Mouse (Mus musculus): ENCODE results near the gene Rere.
"Not testable (repeated sequence)": the region's sequence is repeated elsewhere in the genome, so short reads cannot be mapped to it uniquely, and the experiment has no call there.

Gene Rere

DNA sequence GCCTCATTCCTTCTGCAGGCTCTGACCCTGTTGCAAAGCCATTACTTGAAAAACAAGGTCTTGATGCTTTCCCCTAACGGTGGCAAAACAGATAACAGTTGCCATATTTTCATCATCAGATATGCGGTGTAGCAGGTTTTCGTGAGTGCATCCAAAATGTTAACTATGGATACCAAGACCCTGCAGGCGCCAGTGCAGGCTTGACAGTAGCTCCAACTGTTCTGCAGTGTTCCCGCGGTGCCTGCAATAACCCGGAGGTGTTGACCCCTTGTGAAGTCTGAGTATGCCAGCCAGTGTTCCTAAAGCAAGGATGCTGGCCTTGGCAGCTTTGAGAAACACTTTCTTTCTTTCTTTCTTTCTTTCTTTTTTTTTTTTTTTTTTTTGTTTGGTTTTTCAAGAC is 26.3 kb upstream of the Rere start:
- DNase-seq, result no peak

DNA sequence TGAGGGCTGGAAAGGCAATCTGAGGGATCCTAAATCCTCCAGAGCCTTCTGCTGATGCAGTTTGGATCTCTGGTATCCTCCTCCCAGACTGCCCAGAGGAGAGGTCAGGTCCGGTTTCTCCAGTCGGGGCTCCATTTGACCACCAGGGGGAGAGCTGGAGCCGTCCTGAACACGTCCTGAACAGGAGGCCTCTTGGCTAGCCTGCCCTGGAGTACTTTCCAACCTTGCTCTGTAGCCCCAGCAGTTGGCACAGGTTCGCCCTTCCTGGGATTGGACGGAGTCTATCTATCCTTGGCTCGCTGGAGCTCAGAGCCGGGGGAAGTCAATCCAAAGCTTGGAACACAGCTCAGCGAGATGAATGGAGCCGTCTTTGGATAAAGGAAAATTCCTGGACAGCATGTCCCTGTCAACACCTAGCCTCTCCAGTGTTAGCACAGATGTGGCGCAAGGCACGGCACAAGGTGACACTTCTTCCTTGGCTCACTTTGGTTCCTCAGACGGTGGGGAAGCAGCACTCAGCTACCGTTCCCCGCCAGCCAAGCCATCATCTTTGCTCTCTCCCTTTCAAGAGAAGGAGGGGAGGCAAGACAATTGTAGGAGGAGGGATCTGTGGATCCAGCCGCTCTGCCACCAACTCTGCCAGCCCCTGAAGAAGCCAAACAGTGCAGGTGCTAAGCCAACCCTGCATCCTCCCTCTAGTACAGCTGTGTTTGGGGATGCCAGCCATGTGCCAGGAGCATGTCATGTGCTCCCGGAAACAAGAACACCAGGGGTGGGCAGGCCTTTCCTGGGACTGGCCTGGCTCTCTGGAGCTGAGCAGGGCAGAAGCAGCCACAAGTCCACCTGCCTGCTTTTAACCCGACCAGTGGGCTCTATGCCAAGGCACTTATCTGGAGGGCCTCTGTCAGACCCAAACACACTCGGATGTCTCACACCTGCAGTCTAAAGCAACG is 23.9 kb upstream of the Rere start:
- peak; percentile 94 for DNase-seq

DNA sequence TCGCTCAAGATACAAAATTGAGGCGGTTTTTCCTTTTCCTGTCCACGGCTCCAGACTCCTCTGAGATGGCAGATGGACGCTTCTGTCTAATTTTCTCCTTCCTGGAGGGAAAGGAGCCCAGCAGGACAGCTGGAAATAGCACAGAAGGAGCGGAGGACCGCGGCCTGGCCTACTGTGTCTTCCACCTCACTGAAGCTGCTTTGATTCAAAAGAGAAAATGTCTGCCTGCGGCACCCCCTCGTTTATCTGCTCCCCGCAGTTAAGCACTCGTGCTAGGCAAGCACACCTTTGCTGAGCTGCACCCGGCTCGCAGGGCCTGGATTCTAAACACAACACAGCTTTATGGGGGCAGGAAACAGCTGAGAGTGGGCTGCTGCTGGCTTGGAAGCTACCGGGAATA is 23.1 kb upstream of the Rere start:
- DNase-seq, result no peak

DNA sequence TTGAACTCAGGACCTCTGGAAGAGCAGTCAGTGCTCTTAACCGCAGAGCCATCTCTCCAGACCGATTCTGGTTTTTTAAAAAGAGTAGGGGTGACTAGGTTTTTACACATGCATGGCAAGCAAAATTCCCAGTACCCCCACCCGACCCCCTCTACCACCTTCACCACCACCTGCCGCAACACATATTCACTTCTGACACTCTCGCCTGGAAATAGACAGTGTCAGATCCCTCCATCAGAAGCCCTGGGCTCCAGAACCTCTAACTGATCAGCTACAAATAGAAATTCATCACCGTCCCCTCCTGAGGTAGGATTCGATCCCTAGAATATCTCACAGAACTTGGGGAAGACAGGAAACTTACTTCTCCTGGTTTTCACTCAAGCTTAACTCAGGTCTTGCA is 21.9 kb upstream of the Rere start:
- no peak for DNase-seq

DNA sequence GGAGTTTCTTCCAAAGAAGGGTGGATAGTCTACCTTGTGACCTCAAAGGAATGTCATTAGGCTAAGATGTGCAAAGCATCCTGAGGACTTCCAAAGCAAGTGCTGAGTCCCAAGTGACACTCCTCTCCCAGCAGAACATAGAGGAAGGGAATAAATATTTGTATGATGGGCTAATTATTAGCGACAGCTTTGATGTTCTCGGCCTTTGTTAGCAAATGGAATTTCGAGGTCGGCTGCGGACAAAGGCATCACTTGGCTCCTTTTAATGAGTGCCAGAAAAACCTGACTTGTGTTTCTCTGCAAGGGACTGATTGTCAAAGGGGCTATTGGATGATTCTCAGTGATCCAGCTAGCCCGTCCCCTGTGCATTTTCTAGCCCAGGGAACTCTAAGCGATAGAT is 21.3 kb upstream of the Rere start:
- no peak for DNase-seq

DNA sequence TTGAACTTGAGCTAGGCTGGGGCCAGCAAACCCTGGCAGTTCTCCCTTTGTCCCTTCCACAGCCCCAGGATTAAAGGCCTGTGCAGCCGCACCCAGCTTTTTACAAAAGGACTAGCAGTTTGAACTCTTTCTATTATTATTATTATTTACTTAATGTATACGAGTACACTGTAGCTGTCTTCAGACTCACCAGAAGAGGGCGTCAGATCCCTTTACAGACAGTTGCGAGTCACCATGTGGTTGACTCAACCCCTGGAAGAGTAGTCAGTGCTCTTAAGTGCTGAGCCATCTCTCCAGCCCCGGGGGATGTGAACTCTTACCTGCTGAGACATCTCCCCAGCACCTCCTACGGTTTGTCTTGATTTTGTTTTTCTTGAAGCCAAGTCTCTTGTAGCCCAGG is 20.7 kb upstream of the Rere start:
- DNase-seq, result no peak

DNA sequence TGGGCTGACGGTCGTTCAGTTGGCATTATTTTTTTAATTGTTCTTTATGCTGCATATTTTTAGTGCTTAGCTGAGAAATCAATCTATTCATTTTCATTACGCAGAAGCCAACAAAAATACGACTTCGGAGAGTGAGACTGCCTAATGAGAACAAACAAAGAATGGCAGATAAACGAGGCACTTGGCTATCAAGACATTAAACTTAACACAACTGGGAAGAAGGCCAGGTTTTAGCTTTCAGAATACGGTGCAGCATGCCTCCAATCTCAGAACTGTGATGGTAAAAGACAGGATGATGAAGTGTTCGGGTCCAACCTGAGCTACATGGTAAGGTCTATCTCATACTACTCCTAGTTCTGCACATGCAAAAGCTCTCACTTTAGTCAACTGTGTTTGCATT is 19.1 kb upstream of the Rere start:
- DNase-seq, result no peak

DNA sequence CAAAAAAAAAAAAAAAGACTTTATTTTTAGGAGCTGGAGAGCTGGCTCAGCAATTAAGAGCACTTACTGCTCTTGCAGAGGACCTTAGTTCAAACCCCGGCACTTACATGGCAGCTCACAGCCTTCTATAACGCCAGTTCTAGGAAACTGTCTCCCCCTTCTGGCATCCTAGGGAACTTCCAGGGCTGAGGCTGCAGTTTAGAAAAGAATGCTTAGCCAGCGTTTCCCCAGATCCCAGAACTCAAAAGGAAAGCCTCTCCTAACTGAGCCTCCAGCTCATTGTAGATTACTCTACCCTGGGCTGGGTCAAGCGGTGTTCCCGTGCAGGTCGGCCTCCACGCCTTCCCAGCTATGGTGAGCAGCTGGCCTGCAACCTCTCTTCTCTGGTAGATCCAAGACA is 16.5 kb upstream of the Rere start:
- peak; percentile 58 for DNase-seq

DNA sequence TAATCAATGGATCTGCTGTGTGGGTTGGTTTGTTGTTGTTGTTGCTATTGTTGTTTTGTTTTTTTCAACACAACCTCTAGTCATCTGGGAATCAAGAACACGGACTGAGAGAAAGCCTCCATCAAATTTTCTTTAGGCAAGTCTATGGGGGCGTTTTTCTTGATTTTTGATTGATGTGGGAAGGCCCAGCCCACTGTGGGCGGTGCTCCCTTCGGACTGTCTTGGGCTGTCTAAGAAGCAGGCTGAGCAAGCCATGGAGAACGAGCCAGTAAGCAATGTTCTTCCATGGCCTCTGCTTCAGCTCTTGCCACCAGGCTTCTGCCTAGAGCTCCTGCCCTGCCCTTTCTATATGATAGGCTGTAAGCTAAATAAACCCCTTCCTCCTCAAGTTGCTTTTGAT is 16.0 kb upstream of the Rere start:
- no peak for DNase-seq

DNA sequence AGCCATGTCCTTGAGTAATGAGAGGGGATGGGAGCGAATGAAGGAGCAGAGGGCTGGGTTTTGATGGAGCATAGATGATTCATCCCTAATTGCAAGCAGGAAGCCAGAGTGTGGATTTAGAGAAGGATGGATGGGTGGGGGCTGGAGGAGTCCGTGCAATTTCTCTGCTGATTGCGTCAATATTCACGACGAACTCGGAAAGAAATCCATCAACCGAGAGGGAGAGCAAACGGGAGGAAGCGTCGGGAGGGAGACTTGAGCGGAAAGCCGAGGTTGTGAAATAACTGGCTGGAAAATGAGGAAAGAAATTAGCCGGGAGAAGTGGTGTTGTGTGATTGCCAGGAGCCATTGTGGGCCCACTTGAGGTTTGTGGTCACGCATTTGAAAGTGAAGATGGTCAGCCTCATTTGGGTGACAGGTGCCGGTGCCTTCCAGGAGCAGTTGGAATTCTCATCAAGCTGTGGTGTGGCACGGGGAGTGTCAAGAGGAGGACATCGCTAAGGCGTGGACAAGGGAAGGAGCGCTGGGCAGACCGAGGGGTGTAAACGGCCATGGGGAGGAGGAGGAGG is 14.7 kb upstream of the Rere start:
- no peak for DNase-seq

DNA sequence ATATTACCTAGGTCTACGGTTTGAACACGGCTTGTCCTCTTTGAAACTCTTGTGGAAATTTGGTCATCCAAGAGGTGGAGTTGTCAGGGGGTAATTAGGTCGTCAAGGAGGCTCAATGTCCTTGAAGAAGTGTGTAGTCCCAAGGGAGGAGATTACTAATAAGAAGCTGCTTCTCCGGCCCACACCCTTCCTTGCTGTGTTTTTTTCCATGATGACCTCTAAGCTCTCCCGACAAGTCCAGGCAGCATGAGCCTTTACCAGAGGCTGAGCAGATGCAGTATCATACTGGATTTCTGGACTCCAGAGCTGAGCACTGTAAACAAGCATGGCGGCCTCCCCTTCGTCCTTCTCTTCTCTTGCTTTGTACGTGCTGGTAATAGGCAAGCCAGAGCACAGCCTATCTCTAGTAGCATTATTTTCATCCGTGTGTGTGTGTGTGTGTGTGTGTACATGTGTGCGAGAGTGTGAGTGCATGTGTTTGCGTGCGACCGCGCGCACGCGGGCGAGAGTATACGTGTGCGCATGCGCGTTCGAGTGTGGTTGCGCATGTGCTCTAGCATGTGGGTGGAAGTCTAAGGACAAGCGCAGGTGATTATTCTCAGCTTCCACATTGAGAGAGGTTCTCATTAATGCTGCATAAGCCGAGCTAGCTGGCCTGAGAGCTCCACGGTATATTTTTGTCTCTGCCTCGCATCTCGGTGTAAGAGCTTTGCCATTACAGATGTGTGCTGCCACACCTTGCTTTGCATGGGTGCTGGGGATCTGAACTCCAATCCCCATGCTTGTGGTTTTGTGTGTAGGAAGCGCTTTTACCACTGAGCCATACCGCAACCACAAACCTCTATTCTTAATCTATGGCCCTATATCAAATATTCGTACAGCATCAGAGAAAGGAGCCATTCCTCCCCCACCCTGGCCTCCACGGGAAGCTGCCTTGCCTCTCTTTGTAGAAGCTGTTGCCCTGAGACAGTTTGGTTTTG is 12.5 kb upstream of the Rere start:
- no peak for DNase-seq

DNA sequence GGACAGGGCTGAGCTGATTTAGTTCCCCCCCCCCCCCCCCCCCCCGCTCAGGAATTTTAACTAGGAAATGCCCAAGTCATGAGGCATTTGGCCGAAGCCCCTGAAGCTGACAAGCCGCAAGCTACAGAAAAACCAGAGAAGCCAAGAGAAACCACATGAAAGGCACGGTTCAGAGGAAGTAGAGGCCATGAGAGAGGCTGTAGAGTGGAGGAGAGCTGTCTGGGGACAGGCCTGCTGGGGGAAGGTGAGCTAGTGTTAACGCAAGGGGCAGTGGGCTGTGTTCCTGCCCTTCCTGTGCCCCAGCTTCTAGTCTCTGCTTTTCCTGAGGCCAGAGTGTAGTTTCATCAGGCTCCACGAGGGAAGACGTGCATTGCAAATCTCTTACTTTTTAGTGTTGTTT is 11.8 kb upstream of the Rere start:
- DNase-seq, result peak; percentile 43

DNA sequence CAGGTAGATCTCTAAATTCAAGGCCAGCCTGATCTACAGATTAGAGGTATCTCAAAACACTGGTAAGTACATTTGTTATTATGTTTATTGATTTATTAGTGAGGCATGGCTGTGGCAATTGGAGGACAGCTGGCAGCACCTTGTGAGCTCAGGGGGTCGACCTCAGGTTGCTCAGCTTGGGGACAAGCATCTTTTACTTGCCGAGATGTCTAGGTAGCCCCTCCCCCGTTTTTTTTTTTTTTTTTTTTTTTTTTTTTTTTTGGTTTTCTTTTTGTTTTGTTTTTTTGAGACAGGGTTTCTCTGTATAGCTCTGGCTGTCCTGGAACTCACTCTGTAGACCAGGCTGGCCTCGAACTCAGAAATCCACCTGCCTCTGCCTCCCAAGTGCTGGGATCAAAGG is 10.7 kb upstream of the Rere start:
- DNase-seq, result not testable (repeated sequence)

DNA sequence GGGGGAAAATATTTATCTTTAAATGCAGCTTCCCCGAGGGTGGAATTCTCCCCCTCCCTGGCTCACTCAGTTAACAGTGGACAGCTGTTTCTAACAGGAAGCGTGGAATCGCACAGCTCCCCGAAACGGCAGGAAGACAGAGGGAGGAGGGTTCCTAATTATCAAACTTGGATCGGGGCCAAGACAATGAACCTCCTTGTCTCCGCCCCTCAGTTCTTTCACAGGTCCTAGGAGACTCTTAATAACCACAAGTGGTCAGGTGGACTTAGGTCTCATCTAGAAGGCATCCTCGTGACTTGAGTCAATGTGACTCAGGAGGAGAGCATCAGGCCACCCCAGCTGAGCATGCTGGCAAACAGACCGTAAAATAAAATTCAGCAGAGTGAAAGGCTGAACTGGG is 8.7 kb upstream of the Rere start:
- DNase-seq, result peak; percentile 79

DNA sequence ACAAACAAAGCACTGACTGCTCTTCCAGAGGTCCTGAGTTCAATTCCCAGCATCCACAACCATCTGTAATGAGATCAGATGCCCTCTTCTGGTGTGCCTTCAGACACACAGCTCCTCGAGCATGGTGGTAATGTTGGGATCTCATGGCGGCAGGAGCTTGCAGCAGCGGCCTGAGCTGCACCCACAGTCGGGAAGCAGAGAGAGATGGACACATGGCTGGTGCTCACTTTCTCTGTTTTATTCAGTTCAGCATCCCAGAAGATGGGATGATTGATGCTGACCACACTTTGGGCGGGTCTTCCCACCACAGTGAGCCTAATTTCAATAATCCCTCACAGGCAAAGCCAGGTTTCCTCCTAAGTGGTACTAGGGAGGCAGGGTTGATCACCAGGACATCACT is 5.9 kb upstream of the Rere start:
- no peak for DNase-seq

DNA sequence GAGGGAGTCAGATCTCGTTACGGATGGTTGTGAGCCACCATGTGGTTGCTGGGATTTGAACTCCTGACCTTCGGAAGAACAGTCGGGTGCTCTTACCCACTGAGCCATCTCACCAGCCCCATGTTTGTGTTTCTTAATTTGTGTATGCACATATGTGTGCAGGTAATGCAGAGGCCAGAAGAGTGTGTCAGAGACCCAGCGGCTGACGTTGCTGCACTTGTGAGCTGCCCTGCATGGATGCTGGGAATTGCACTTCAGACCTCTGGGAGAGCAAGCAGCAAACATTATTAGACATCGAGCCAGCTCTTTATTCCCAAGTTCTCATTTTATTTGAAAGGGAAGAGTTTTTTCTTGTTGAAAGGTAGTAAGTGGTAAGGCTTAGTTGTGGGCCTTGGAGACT is 2.1 kb upstream of the Rere start:
- DNase-seq, result not testable (repeated sequence)

DNA sequence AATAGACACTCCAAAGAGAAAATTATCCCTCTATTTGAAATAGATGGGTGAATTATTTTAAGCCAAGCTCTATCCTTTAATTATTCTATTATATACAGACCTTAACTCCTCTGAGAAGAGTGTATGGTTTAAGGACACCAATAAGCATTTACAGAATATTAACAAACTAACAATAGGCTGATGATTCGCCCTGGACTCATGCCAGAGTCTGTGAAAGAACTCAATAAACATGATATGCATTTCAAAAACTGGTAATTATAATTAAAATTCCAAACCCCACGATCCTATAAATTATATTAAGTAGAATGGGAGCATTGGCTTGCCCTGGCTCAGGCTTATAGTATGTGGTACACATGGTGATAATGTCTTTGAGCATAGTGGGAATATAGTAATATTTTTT is 1.4 kb upstream of the Rere start:
- DNase-seq, result no peak

DNA sequence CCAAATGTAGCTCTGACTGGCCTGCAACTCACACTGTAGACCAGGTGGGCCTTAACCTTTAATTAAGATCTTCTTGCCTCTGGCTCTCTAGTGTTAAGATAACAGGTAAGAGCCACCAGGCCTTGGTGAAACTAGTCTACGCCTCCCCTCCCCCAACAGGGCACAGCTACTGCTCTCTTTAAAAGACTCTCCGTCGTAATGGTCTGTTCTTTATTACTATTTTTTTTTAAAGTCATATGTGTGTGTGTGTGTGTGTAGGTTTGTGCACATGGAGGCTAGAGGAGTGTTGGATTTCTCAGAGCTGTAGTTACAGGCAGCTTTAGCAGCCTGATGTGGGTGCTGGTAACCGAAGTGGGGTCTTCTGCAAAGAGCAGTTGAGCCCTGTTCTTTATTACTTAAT is 987 bp upstream of the Rere start:
- peak; percentile 52 for DNase-seq

DNA sequence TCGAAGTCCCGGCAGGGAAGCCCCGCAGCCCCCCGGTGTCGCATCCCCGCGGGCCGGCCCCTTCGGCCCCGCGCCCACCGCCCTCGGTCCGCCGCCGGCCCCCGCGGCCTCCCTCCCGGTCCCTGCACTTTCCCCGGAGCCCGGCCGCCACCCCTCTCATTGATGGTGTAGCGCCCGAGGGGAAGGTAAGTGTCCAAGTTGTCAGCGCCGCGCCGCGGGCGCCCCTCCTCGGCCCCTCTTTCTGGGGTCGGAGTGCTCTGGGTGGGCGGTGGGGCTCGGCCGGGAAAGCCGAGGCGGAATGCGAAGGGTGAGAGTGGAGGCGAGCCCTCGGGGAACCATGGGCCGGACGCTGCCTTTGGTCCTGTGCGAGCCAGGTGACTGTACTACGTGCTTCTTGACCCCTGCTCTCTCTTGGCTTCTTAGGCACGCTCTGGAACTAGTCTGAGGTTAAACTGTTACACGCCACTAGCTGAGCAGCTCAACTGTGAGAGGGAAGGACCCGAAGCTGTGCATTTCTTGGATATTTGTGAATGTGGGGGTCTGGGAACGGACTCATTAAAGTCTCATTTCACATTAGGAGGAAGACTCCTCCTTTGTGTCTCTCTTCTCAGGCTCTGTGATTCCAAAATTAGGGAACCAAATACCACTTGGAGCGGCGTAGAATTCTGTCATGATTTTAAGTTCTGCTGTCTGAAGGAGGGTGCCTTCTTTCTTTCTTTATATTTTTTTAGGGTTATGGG is 615 bp downstream of the Rere start:
- DNase-seq, result peak; percentile 77

DNA sequence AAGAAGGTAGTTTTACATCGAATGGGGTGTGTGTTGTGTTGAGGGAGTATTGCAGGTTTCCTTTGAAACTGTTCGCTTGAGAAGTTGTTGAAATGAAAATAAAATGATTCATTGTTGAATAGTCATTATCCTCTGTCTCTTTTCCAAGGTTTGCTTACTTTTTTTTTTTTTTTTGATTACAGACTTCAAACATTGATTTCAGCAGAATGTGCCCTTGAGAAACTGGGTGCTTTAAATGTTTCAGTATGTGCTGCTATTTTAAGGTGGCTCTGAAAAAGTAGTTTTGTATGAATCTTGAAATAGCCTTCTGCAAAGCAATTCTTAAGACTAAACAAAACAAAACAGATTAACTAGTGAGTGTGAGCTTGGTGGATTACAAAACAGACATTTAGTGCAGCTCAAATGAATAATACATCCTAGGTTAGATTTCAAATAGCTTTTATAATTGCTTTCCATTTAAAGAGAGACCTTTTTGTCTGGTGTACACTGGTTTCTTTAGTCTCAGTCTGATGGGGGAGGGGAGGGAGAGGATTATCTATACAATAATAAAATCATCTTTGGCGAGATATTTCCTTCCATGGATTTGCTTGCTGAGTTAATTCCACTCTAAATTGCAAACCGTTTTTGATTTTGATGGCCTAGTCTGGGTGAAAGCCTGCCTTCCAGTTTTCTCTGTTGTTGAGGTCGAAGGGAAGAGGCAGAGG is 1.3 kb downstream of the Rere start:
- no peak for DNase-seq

DNA sequence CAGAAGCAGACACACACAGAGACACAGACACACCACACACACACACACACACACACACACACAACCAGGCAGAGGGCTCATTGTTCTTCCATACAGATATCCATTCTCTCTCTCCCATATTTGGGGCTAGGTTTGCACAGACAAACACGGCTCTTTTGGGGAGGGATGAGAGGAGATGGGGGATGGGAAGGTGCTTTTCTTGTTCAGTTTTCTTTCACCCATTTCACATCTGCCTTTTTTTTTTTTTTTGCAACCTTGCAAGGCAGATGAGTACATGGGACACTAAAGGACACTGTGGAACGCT is 1.8 kb downstream of the Rere start:
- DNase-seq, result no peak

DNA sequence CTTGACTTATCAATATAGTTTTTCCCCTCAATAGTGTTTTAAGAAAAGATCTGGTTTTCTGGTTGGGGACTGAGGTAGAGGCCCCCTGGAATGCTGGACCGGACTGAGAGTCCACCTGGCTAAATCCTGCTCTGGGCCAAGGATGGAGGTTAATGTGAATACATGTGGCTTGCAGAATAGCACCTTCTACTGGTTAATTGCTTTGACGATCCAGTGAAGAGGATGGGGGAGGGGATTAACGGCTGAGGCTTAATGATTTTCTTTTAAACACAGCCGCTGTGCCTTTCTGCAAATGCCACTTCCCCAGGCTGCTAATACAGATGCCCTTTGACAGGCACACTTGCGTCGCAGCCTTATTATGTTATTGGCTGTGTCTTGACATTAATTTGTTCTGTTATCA is 2.5 kb downstream of the Rere start:
- DNase-seq, result peak; percentile 58

Measured in kidney, postnatal 10 days (tissue).